Mouse (Mus musculus) CH12.LX (cell line): ENCODE results near the gene Asb18. TPM values are rescaled to one million over a fixed set of nuclear protein-coding genes. Genes with fewer than 3 reads are reported as not detected.

Source experiments
- DNase-seq: peaks from one replicate; pipeline ENCODE4 v3.0.0-alpha.2; 2013; ENCODE audit errors: extremely low read depth
- H3K27ac ChIP-seq: 2 replicates; pipeline ENCODE4 v1.5.1; 2012; ENCODE audit warnings: low read depth, mild to moderate bottlenecking, control low read depth, moderate library complexity; ENCODE audit not compliant: insufficient read depth
- H3K27me3 ChIP-seq: replicated peaks from 2 replicates; pipeline ENCODE3; 2012; ENCODE audit warnings: inconsistent platforms
- H3K36me3 ChIP-seq, 2 experiments: replicated peaks in 1 of 2; 2 replicates each; pipeline versions ENCODE3 to v1.6.1; 2012; ENCODE audit warnings: inconsistent platforms in 1 of 2, low read length in 1 of 2, mild to moderate bottlenecking in 1 of 2, mixed read lengths in 1 of 2, moderate library complexity in 1 of 2; ENCODE audit not compliant: control insufficient read depth in 1 of 2, insufficient read depth in 1 of 2
- H3K4me1 ChIP-seq, 2 experiments: 2 replicates each; pipeline ENCODE4 v1.6.1; 2012; ENCODE audit warnings: inconsistent platforms in 1 of 2, moderate library complexity in 1 of 2; ENCODE audit not compliant: insufficient read depth in 2 of 2, control insufficient read depth in 1 of 2
- H3K4me2 ChIP-seq: 2 replicates; pipeline ENCODE4 v1.6.1; 2012; ENCODE audit warnings: low read depth, mild to moderate bottlenecking, control low read depth; ENCODE audit not compliant: poor library complexity, insufficient read depth, severe bottlenecking
- H3K4me3 ChIP-seq, 3 experiments: fragments of 150-350 bp in 1 of 3; sonication (generic) in 1 of 3; replicated peaks in 1 of 3; 2 replicates each; pipeline versions ENCODE3 to v1.5.1; 2011 to 2012; ENCODE audit warnings: low read depth in 2 of 3, low read length in 2 of 3, mild to moderate bottlenecking in 2 of 3, moderate library complexity in 2 of 3, control low read depth in 1 of 3, improper control_type of control experiment in 1 of 3, inconsistent platforms in 1 of 3, mixed read lengths in 1 of 3; ENCODE audit not compliant: poor library complexity in 1 of 3
- H3K79me2 ChIP-seq: replicated peaks from 2 replicates; pipeline ENCODE4 v1.6.1; 2012; ENCODE audit warnings: mild to moderate bottlenecking, moderate library complexity; ENCODE audit not compliant: control insufficient read depth, poor library complexity, insufficient read depth, severe bottlenecking; ENCODE audit errors: extremely low read depth
- H3K9ac ChIP-seq: 2 replicates; pipeline ENCODE4 v1.6.1; 2012; ENCODE audit warnings: low read depth, mild to moderate bottlenecking, control low read depth, moderate library complexity; ENCODE audit not compliant: insufficient read depth
- H3K9me3 ChIP-seq: replicated peaks from 2 replicates; pipeline ENCODE3; 2012; ENCODE audit warnings: low read length, inconsistent platforms, mixed read lengths
- CHD1 ChIP-seq: IDR thresholded peaks from 2 replicates; pipeline ENCODE4 v1.6.1; 2012; ENCODE audit warnings: low read depth, low read length, improper control_type of control experiment, inconsistent platforms
- CHD2 ChIP-seq: IDR thresholded peaks from 2 replicates; pipeline ENCODE4 v1.6.1; 2011; ENCODE audit warnings: low read length, improper control_type of control experiment
- E2F4 ChIP-seq: IDR thresholded peaks from 2 replicates; pipeline ENCODE4 v1.6.1; 2011; ENCODE audit warnings: low read depth, low read length, improper control_type of control experiment; ENCODE audit not compliant: insufficient replicate concordance
- ETS1 ChIP-seq: conservative IDR thresholded peaks from 2 replicates; pipeline ENCODE4 v1.6.1; 2012; ENCODE audit warnings: low read depth, mild to moderate bottlenecking, inconsistent platforms, low read length, improper control_type of control experiment, moderate library complexity
- GABPA ChIP-seq: IDR thresholded peaks from 2 replicates; pipeline ENCODE4 v1.6.1; 2012; ENCODE audit warnings: low read depth, low read length, improper control_type of control experiment, inconsistent platforms; ENCODE audit not compliant: insufficient replicate concordance
- HCFC1 ChIP-seq: IDR thresholded peaks from 2 replicates; pipeline ENCODE4 v1.6.1; 2012; ENCODE audit warnings: low read depth, mild to moderate bottlenecking, inconsistent platforms, low read length, improper control_type of control experiment
- IRF4 ChIP-seq: IDR thresholded peaks from 2 replicates; pipeline ENCODE4 v1.6.1; 2014; ENCODE audit warnings: low read depth, mild to moderate bottlenecking, inconsistent platforms, low read length, improper control_type of control experiment
- JUND ChIP-seq: conservative IDR thresholded peaks from 2 replicates; pipeline ENCODE4 v1.6.1; 2011; ENCODE audit warnings: low read depth, low read length, improper control_type of control experiment
- KAT2A ChIP-seq: IDR thresholded peaks from 2 replicates; pipeline ENCODE4 v1.6.1; 2012; ENCODE audit warnings: low read length, improper control_type of control experiment, inconsistent platforms; ENCODE audit not compliant: insufficient replicate concordance
- MAFK ChIP-seq: IDR thresholded peaks from 2 replicates; pipeline ENCODE4 v1.6.1; 2011; ENCODE audit warnings: low read length, improper control_type of control experiment; ENCODE audit not compliant: insufficient replicate concordance
- MAX ChIP-seq: IDR thresholded peaks from 2 replicates; pipeline ENCODE4 v1.6.1; 2011; ENCODE audit warnings: low read length, improper control_type of control experiment
- MAZ ChIP-seq: IDR thresholded peaks from 2 replicates; pipeline ENCODE4 v1.6.1; 2012; ENCODE audit warnings: low read depth, mild to moderate bottlenecking, inconsistent platforms, low read length, improper control_type of control experiment, moderate library complexity
- MEF2A ChIP-seq: IDR thresholded peaks from 2 replicates; pipeline ENCODE4 v1.6.1; 2014; ENCODE audit warnings: low read depth, mild to moderate bottlenecking, inconsistent platforms, low read length, improper control_type of control experiment, borderline replicate concordance
- NRF1 ChIP-seq: IDR thresholded peaks from 2 replicates; pipeline ENCODE4 v1.6.1; 2014; ENCODE audit warnings: low read depth, mild to moderate bottlenecking, inconsistent platforms, low read length, improper control_type of control experiment, moderate library complexity
- POLR2A ChIP-seq: IDR thresholded peaks from 2 replicates; pipeline ENCODE4 v1.6.1; 2011; ENCODE audit warnings: low read depth, mild to moderate bottlenecking, improper control_type of control experiment, low read length
- RCOR1 ChIP-seq: conservative IDR thresholded peaks from 2 replicates; pipeline ENCODE4 v1.6.1; 2012; ENCODE audit warnings: low read depth, mild to moderate bottlenecking, inconsistent platforms, low read length, improper control_type of control experiment
- SIN3A ChIP-seq: IDR thresholded peaks from 2 replicates; pipeline ENCODE4 v1.6.1; 2012; ENCODE audit warnings: low read length, improper control_type of control experiment, inconsistent platforms
- TCF12 ChIP-seq: IDR thresholded peaks from 2 replicates; pipeline ENCODE4 v1.6.1; 2014; ENCODE audit warnings: low read depth, mild to moderate bottlenecking, inconsistent platforms, low read length, improper control_type of control experiment
- ZKSCAN1 ChIP-seq: IDR thresholded peaks from 2 replicates; pipeline ENCODE4 v1.6.1; 2012; ENCODE audit warnings: low read depth, inconsistent platforms, low read length, improper control_type of control experiment, borderline replicate concordance
- ZMIZ1 ChIP-seq: IDR thresholded peaks from 2 replicates; pipeline ENCODE4 v1.6.1; 2012; ENCODE audit warnings: low read depth, mild to moderate bottlenecking, inconsistent platforms, low read length, improper control_type of control experiment
- dilution Hi-C: fragments of 300-500 bp; cut with MboI; formaldehyde crosslinking; loops from 2 replicates; pipeline ENCODE4 v1.14.3; 2020; ENCODE audit warnings: low sequenced_read_pairs; ENCODE audit not compliant: extremely low pct_unique_long_range_greater_than_20kb, extremely low pct_ligation_motif_present
- in situ Hi-C: fragments of 300-500 bp; cut with MboI; formaldehyde crosslinking; loops from 3 replicates; pipeline ENCODE4 v1.14.3; 2019; ENCODE audit warnings: low sequenced_read_pairs, low pct_ligation_motif_present, low pct_unique_long_range_greater_than_20kb, mixed read lengths
- polyA plus RNA-seq: library from polyadenylated mRNA; unstranded; fragments of >175 nt; gene quantifications from 2 replicates; pipeline ENCODE4 v1.2.1, GENCODE M21; 2012; ENCODE audit warnings: low read depth; ENCODE audit not compliant: insufficient read length
- total RNA-seq, 2 experiments: library from RNA; depleted of rRNA; stranded (reverse); fragments of 300-350 nt in 1 of 2; fragments of >200 nt in 1 of 2; gene quantifications; 2 replicates each; pipeline ENCODE4 v1.2.3; 2012 to 2014

Asb18 gene
- total and polyA plus RNA-seq, 3 experiments: not detected

GRCm38 (mm10) chr1:90000981-90001380, 13.5 kb downstream of the Asb18 start:
- TF ChIP-seq MAX: no peak
- TF ChIP-seq ZMIZ1: no peak
- TF ChIP-seq RCOR1: no peak
- TF ChIP-seq KAT2A: no peak
- TF ChIP-seq HCFC1: no peak
- no peak for TF ChIP-seq MAZ
- DNase-seq: no peak
- H3K4me1 ChIP-seq: no peaks in the 10 kb centered on the region
- H3K27me3 ChIP-seq: peaks cover 40% of the 10 kb centered on the region
- H3K9me3 ChIP-seq: peaks cover 10% of the 10 kb centered on the region
- H3K36me3 ChIP-seq: no peaks in the 10 kb centered on the region
- no peak overlapping the region for H3K4me2 ChIP-seq
- H3K4me3 ChIP-seq: no peak overlapping the region
- H3K79me2 ChIP-seq: no peaks in the 10 kb centered on the region
- H3K27ac ChIP-seq: no peak overlapping the region
- H3K9ac ChIP-seq: no peak overlapping the region
- in situ Hi-C loops (no loop called here), dilution Hi-C loops (no loop called here)

- dilution Hi-C loops: no loop called here
- H3K4me3 ChIP-seq: no peak overlapping the region
Measured at GRCm38 (mm10) chr1:89999858-90000257, 14.6 kb downstream of the Asb18 start.

GRCm38 (mm10) chr1:89998696-89999095, 15.8 kb downstream of the Asb18 start:
- dilution Hi-C loops: no loop called here
- Histone ChIP-seq H3K27me3 (peaks cover 23% of the 10 kb centered on the region), H3K27ac (no peak overlapping the region), H3K79me2 (no peaks in the 10 kb centered on the region), H3K36me3 (no peaks in the 10 kb centered on the region), H3K9me3 (peaks cover 14% of the 10 kb centered on the region), H3K9ac (no peak overlapping the region), H3K4me2 (no peak overlapping the region), H3K4me1 (no peaks in the 10 kb centered on the region), H3K4me3 (no peak overlapping the region)
- DNase-seq: no peak
- in situ Hi-C loops: no loop called here
- TF ChIP-seq IRF4 (no peak), NRF1 (no peak), CHD2 (no peak), CHD1 (no peak), E2F4 (no peak), GABPA (no peak), SIN3A (no peak), MAFK (no peak), ETS1 (no peak), ZKSCAN1 (no peak), TCF12 (no peak), JUND (no peak)

More at GRCm38 (mm10) chr1:89999858-90000257, 14.6 kb downstream of the Asb18 start:
- in situ Hi-C loops: no loop called here
- Histone ChIP-seq H3K36me3 (no peaks in the 10 kb centered on the region), H3K4me2 (no peak overlapping the region), H3K79me2 (no peaks in the 10 kb centered on the region), H3K27me3 (peaks cover 31% of the 10 kb centered on the region), H3K9me3 (peaks cover 14% of the 10 kb centered on the region), H3K27ac (no peak overlapping the region), H3K4me1 (no peaks in the 10 kb centered on the region), H3K9ac (no peak overlapping the region)
- TF ChIP-seq POLR2A (no peak), JUND (no peak), MEF2A (no peak), HCFC1 (no peak)
- DNase-seq: no peak
